Mouse (Mus musculus): ENCODE measurements around the gene Gfod2. TPM values are rescaled to one million over a fixed set of nuclear protein-coding genes. Genes with fewer than 3 reads are reported as not detected.
A peak's percentile ranks its signal among the peaks of the same experiment; 100 is the strongest.

The Gfod2 gene
- total and polyA plus RNA-seq, 3 experiments: 2.3 to 3.7 (median 3.7) TPM

GRCm38 (mm10) chr8:105727397-105728124 lies 30.9 kb downstream of the Gfod2 start:
- no peaks in the 10 kb centered on the region; the same call in 1 of the 2 replicates for H3K36me3 ChIP-seq (ENCODE audit: control insufficient read depth, insufficient read depth, low read length)
- intact Hi-C loops (cut with DNase I): no loop called here
- peak overlapping the region; percentile 3 for H3K9ac ChIP-seq (ENCODE audit: low read depth, low read length)

DNA sequence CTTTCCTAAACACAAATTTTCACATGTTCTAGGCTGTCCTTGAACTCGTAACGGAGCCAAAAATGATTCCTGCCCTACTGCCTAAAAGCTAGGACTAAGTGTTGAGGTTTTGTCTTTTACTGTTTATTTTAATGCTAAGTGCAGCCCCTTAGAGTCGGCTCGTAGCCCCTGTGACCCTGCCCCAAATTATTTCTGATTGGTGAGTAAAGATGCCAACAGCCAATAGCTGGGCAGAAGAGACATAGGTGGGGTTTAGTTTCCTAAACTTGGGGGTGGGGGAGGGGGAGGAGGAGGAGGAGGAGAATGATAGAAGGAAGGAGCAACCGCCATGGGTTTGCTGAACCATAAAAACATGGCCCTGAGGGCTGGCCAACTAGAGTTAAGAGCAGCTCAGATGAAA lies 32.7 kb downstream of the Gfod2 start:
- intact Hi-C loops (cut with DNase I): no loop called here
- Histone ChIP-seq H3K27me3 (ENCODE audit: control insufficient read depth, insufficient read depth, low read length) (no peaks in the 10 kb centered on the region), H3K36me3 (ENCODE audit: control insufficient read depth, insufficient read depth, low read length) (no peaks in the 10 kb centered on the region; the same call in 1 of the 2 replicates), H3K27ac (no peak overlapping the region), H3K79me2 (replicated peaks; ENCODE audit: control insufficient read depth, insufficient read depth, low read length) (no peaks in the 10 kb centered on the region), H3K9ac (ENCODE audit: low read depth, low read length) (no peak overlapping the region), H3K4me1 (ENCODE audit: control insufficient read depth, insufficient read depth, low read length) (peaks cover 6% of the 10 kb centered on the region), H3K4me3 (no peak overlapping the region)
- WGBS: 92% methylated on average over 5 of the region's 5 CpGs
- TF ChIP-seq POLR2A (IDR thresholded peaks at IDR 0.05; ENCODE audit: insufficient read depth, low read depth, low read length) (no peak), EP300 (IDR thresholded peaks at IDR 0.05; ENCODE audit: insufficient read depth, low read depth, low read length) (no peak), CTCF (IDR thresholded peaks at IDR 0.05) (no peak)
- DNase-seq: no peak

More at GRCm38 (mm10) chr8:105727397-105728124, 30.9 kb downstream of the Gfod2 start:
- peak overlapping the region; percentile 48 for H3K4me3 ChIP-seq
- 51% methylated on average over 18 of the region's 18 CpGs for WGBS
- H3K27ac ChIP-seq: peak overlapping the region; percentile 86
- H3K79me2 ChIP-seq (replicated peaks; ENCODE audit: control insufficient read depth, insufficient read depth, low read length): no peaks in the 10 kb centered on the region
- peaks cover 6% of the 10 kb centered on the region for H3K4me1 ChIP-seq (ENCODE audit: control insufficient read depth, insufficient read depth, low read length)
- H3K27me3 ChIP-seq (ENCODE audit: control insufficient read depth, insufficient read depth, low read length): no peaks in the 10 kb centered on the region
- DNase-seq: peak; percentile 60 to 80
- TF ChIP-seq CTCF (IDR thresholded peaks at IDR 0.05) (no peak), EP300 (IDR thresholded peaks at IDR 0.05; ENCODE audit: insufficient read depth, low read depth, low read length) (peak; percentile 97), POLR2A (IDR thresholded peaks at IDR 0.05; ENCODE audit: insufficient read depth, low read depth, low read length) (peak; percentile 72)

DNA sequence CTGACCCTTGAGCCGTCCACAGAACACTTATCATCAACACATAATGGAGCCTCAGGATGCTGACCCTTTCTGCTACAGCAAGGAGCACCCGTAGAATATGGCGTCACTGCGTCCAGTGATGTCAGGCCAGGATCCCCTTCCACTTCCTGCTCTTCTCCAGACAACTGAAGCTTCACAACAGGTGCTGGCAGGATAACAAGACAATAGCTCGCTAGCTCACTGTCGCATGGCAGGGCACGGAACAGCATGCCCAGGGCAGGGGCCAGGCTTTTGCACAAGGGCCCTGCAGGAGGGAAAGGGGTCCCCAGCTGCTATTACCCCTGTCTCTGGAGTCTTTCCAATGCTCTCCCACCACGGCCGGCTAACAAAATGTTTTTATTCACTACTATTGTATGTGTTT lies 35.6 kb downstream of the Gfod2 start:
- Histone ChIP-seq H3K4me3 (no peak overlapping the region), H3K36me3 (ENCODE audit: control insufficient read depth, insufficient read depth, low read length) (no peaks in the 10 kb centered on the region; the same call in 1 of the 2 replicates), H3K79me2 (replicated peaks; ENCODE audit: control insufficient read depth, insufficient read depth, low read length) (no peaks in the 10 kb centered on the region), H3K4me1 (ENCODE audit: control insufficient read depth, insufficient read depth, low read length) (peaks cover 5% of the 10 kb centered on the region), H3K27ac (no peak overlapping the region), H3K27me3 (ENCODE audit: control insufficient read depth, insufficient read depth, low read length) (no peaks in the 10 kb centered on the region), H3K9ac (ENCODE audit: low read depth, low read length) (no peak overlapping the region)
- TF ChIP-seq EP300 (IDR thresholded peaks at IDR 0.05; ENCODE audit: insufficient read depth, low read depth, low read length): no peak
- TF ChIP-seq POLR2A (IDR thresholded peaks at IDR 0.05; ENCODE audit: insufficient read depth, low read depth, low read length): no peak
- TF ChIP-seq CTCF (IDR thresholded peaks at IDR 0.05): no peak
- DNase-seq: no peak
- 87% methylated on average over 9 of the region's 9 CpGs for WGBS
- intact Hi-C loops (cut with DNase I): loop anchor here (2.0 kb wide), 1 partner anchor 18 kb away; no protein-coding TSS in a partner anchor

GRCm38 (mm10) chr8:105719637-105720036 lies 38.8 kb downstream of the Gfod2 start:
- intact Hi-C loops (cut with DNase I): no loop called here

DNA sequence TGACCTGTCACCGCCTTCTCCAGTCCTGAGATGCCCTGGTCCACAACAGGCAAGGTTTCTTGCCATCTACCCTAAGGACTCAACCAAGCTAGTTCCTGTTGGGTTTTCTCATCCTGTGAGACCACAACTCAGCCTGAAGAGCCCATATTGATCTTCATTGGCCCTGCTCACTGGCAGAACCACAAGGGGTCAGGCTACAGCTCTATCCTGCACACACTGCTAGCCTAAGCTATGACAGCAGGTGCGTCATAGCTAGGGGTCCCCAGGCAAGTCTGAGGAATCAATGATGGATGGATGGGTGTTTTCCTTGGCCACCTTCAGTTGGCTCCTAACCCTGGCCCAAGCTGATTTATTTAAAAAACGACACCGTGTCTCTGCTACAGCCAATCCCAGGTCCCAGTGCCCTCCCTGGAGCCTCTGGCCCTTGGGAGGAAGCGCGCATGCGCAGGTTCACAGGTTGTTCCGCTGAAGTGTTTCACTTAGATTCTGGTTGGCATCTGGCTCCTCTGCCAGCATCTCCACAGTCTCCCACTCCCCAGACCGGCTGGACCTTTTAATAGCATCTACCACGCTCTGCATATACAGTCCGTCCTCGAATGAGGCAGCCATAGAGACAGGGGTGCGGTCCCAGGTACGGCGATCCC lies 42.0 kb downstream of the Gfod2 start:
- DNase-seq: no peak
- WGBS: 94% methylated on average over 15 of the region's 15 CpGs
- intact Hi-C loops (cut with DNase I): no loop called here
- no peak overlapping the region for H3K4me3 ChIP-seq
- TF ChIP-seq CTCF (IDR thresholded peaks at IDR 0.05) (no peak), POLR2A (IDR thresholded peaks at IDR 0.05; ENCODE audit: insufficient read depth, low read depth, low read length) (no peak), EP300 (IDR thresholded peaks at IDR 0.05; ENCODE audit: insufficient read depth, low read depth, low read length) (no peak)
- no peak overlapping the region for H3K9ac ChIP-seq (ENCODE audit: low read depth, low read length)
- no peaks in the 10 kb centered on the region for H3K36me3 ChIP-seq (ENCODE audit: control insufficient read depth, insufficient read depth, low read length)
- H3K79me2 ChIP-seq (replicated peaks; ENCODE audit: control insufficient read depth, insufficient read depth, low read length): no peaks in the 10 kb centered on the region
- peaks cover 3% of the 10 kb centered on the region; the same call in 1 of the 2 replicates for H3K4me1 ChIP-seq (ENCODE audit: control insufficient read depth, insufficient read depth, low read length)
- H3K27me3 ChIP-seq (ENCODE audit: control insufficient read depth, insufficient read depth, low read length): no peaks in the 10 kb centered on the region
- H3K27ac ChIP-seq: no peak overlapping the region

More at GRCm38 (mm10) chr8:105719637-105720036, 38.8 kb downstream of the Gfod2 start:
- H3K27me3 ChIP-seq (ENCODE audit: control insufficient read depth, insufficient read depth, low read length): no peaks in the 10 kb centered on the region
- TF ChIP-seq POLR2A (IDR thresholded peaks at IDR 0.05; ENCODE audit: insufficient read depth, low read depth, low read length) (no peak), CTCF (IDR thresholded peaks at IDR 0.05) (no peak), EP300 (IDR thresholded peaks at IDR 0.05; ENCODE audit: insufficient read depth, low read depth, low read length) (no peak)
- no peak for DNase-seq
- H3K4me1 ChIP-seq (ENCODE audit: control insufficient read depth, insufficient read depth, low read length): peaks cover 3% of the 10 kb centered on the region; the same call in 1 of the 2 replicates
- H3K9ac ChIP-seq (ENCODE audit: low read depth, low read length): no peak overlapping the region
- peak overlapping the region; percentile 23 for H3K27ac ChIP-seq
- no peaks in the 10 kb centered on the region for H3K36me3 ChIP-seq (ENCODE audit: control insufficient read depth, insufficient read depth, low read length)
- H3K4me3 ChIP-seq: no peak overlapping the region
- no peaks in the 10 kb centered on the region for H3K79me2 ChIP-seq (replicated peaks; ENCODE audit: control insufficient read depth, insufficient read depth, low read length)
- WGBS: 71% methylated on average over 4 of the region's 4 CpGs

All from heart, adult 2 months (tissue).